Mouse (Mus musculus) thymus, adult 2 months (tissue): ENCODE measurements around the gene Mindy1.

Experiments used
- CTCF ChIP-seq: fragments of 200-500 bp; IDR thresholded peaks from 2 replicates; pipeline ENCODE4 v1.5.1; 2012; ENCODE audit warnings: mild to moderate bottlenecking, control low read depth, low read length, moderate library complexity, borderline replicate concordance; ENCODE audit not compliant: control insufficient read depth, poor library complexity, insufficient read depth; ENCODE audit errors: extremely low read depth
- POLR2A ChIP-seq: fragments of 200-500 bp; IDR thresholded peaks from 2 replicates; pipeline ENCODE4 v1.6.1; 2012; ENCODE audit warnings: mild to moderate bottlenecking, low read length, control low read depth, moderate library complexity; ENCODE audit not compliant: control insufficient read depth, poor library complexity, insufficient read depth; ENCODE audit errors: extremely low read depth

- TF ChIP-seq POLR2A (no peak), CTCF (no peak)
These were observed 16.4 kb upstream of the Mindy1 start for GRCm38 (mm10) chr3:95264724-95265123.
